Mouse (Mus musculus): ENCODE measurements around the gene Atg16l1. TPM values are rescaled to one million over a fixed set of nuclear protein-coding genes. Genes with fewer than 3 reads are reported as not detected.
"Not testable (repeated sequence)": the region's sequence is repeated elsewhere in the genome, so short reads cannot be mapped to it uniquely, and the experiment has no call there.

The Atg16l1 gene
- polyA plus RNA-seq, 1 experiment from 2014 or later, result 28.9 TPM

GRCm38 (mm10) chr1:87813155-87813554 is 57.5 kb downstream of the Atg16l1 start:
- Histone ChIP-seq H3K27ac (ENCODE audit: low read length) (no peak overlapping the region), H3K36me3 (ENCODE audit: control insufficient read depth, insufficient read depth, low read length) (no peaks in the 10 kb centered on the region), H3K4me3 (replicated peaks; ENCODE audit: low read length) (no peak overlapping the region), H3K27me3 (ENCODE audit: control insufficient read depth, insufficient read depth, low read length) (no peaks in the 10 kb centered on the region), H3K9ac (ENCODE audit: low read length) (no peak overlapping the region), H3K4me2 (ENCODE audit: low read depth, low read length) (no peak overlapping the region), H3K9me3 (replicated peaks; ENCODE audit: control insufficient read depth, low read length) (no peaks in the 10 kb centered on the region), H3K4me1 (ENCODE audit: control insufficient read depth, insufficient read depth, low read length) (no peaks in the 10 kb centered on the region)
- 76% methylated on average over 6 of the region's 6 CpGs for WGBS
- no peak for ATAC-seq (ENCODE audit: insufficient read depth, low FRiP score)

GRCm38 (mm10) chr1:87813681-87814080 is 58.0 kb downstream of the Atg16l1 start:
- ATAC-seq (ENCODE audit: insufficient read depth, low FRiP score), result no peak
- H3K4me3 ChIP-seq (replicated peaks; ENCODE audit: low read length), result no peak overlapping the region

GRCm38 (mm10) chr1:87824420-87824995 is 68.8 kb downstream of the Atg16l1 start:
- Histone ChIP-seq H3K4me2 (ENCODE audit: low read depth, low read length) (no peak overlapping the region), H3K27me3 (ENCODE audit: control insufficient read depth, insufficient read depth, low read length) (no peaks in the 10 kb centered on the region), H3K4me1 (ENCODE audit: control insufficient read depth, insufficient read depth, low read length) (peaks cover 5% of the 10 kb centered on the region; the same call in 1 of the 2 replicates), H3K27ac (ENCODE audit: low read length) (no peak overlapping the region), H3K4me3 (replicated peaks; ENCODE audit: low read length) (no peak overlapping the region), H3K9ac (ENCODE audit: low read length) (no peak overlapping the region), H3K9me3 (replicated peaks; ENCODE audit: control insufficient read depth, low read length) (no peaks in the 10 kb centered on the region), H3K36me3 (ENCODE audit: control insufficient read depth, insufficient read depth, low read length) (no peaks in the 10 kb centered on the region)
- no peak for ATAC-seq (ENCODE audit: insufficient read depth, low FRiP score)
- 90% methylated on average over 10 of the region's 10 CpGs for WGBS

More at GRCm38 (mm10) chr1:87813681-87814080, 58.0 kb downstream of the Atg16l1 start:
- no peaks in the 10 kb centered on the region for H3K9me3 ChIP-seq (replicated peaks; ENCODE audit: control insufficient read depth, low read length)
- WGBS, result 63% methylated on average over 7 of the region's 7 CpGs
- no peaks in the 10 kb centered on the region for H3K4me1 ChIP-seq (ENCODE audit: control insufficient read depth, insufficient read depth, low read length)
- no peak overlapping the region for H3K9ac ChIP-seq (ENCODE audit: low read length)
- H3K27me3 ChIP-seq (ENCODE audit: control insufficient read depth, insufficient read depth, low read length), result no peaks in the 10 kb centered on the region
- no peaks in the 10 kb centered on the region for H3K36me3 ChIP-seq (ENCODE audit: control insufficient read depth, insufficient read depth, low read length)
- no peak overlapping the region for H3K4me2 ChIP-seq (ENCODE audit: low read depth, low read length)
- H3K27ac ChIP-seq (ENCODE audit: low read length), result no peak overlapping the region

GRCm38 (mm10) chr1:87825281-87825680 is 69.6 kb downstream of the Atg16l1 start:
- H3K27ac ChIP-seq (ENCODE audit: low read length), result no peak overlapping the region
- no peaks in the 10 kb centered on the region for H3K9me3 ChIP-seq (replicated peaks; ENCODE audit: control insufficient read depth, low read length)
- H3K4me1 ChIP-seq (ENCODE audit: control insufficient read depth, insufficient read depth, low read length), result peaks cover 8% of the 10 kb centered on the region; the same call in 1 of the 2 replicates
- H3K4me2 ChIP-seq (ENCODE audit: low read depth, low read length), result no peak overlapping the region
- H3K27me3 ChIP-seq (ENCODE audit: control insufficient read depth, insufficient read depth, low read length), result no peaks in the 10 kb centered on the region
- ATAC-seq (ENCODE audit: insufficient read depth, low FRiP score), result no peak
- H3K9ac ChIP-seq (ENCODE audit: low read length), result no peak overlapping the region
- WGBS, result 84% methylated on average over 5 of the region's 5 CpGs
- no peak overlapping the region for H3K4me3 ChIP-seq (replicated peaks; ENCODE audit: low read length)
- no peaks in the 10 kb centered on the region for H3K36me3 ChIP-seq (ENCODE audit: control insufficient read depth, insufficient read depth, low read length)

- Histone ChIP-seq H3K27me3 (ENCODE audit: control insufficient read depth, insufficient read depth, low read length) (no peaks in the 10 kb centered on the region), H3K4me3 (replicated peaks; ENCODE audit: low read length) (no peak overlapping the region), H3K36me3 (ENCODE audit: control insufficient read depth, insufficient read depth, low read length) (no peaks in the 10 kb centered on the region), H3K9ac (ENCODE audit: low read length) (no peak overlapping the region), H3K27ac (ENCODE audit: low read length) (no peak overlapping the region), H3K9me3 (replicated peaks; ENCODE audit: control insufficient read depth, low read length) (no peaks in the 10 kb centered on the region), H3K4me2 (ENCODE audit: low read depth, low read length) (no peak overlapping the region), H3K4me1 (ENCODE audit: control insufficient read depth, insufficient read depth, low read length) (peaks cover 8% of the 10 kb centered on the region; the same call in 1 of the 2 replicates)
- 81% methylated on average over 6 of the region's 6 CpGs for WGBS
- ATAC-seq (ENCODE audit: insufficient read depth, low FRiP score), result no peak
Measured at GRCm38 (mm10) chr1:87825991-87826390, 70.3 kb downstream of the Atg16l1 start.

- no peak overlapping the region for H3K4me3 ChIP-seq (replicated peaks; ENCODE audit: low read length)
- H3K9me3 ChIP-seq (replicated peaks; ENCODE audit: control insufficient read depth, low read length), result no peaks in the 10 kb centered on the region
- H3K27me3 ChIP-seq (ENCODE audit: control insufficient read depth, insufficient read depth, low read length), result no peaks in the 10 kb centered on the region
- no peak for ATAC-seq (ENCODE audit: insufficient read depth, low FRiP score)
- 79% methylated on average over 2 of the region's 2 CpGs for WGBS
- H3K4me2 ChIP-seq (ENCODE audit: low read depth, low read length), result no peak overlapping the region
- peaks cover 8% of the 10 kb centered on the region; the same call in 1 of the 2 replicates for H3K4me1 ChIP-seq (ENCODE audit: control insufficient read depth, insufficient read depth, low read length)
- H3K9ac ChIP-seq (ENCODE audit: low read length), result no peak overlapping the region
- H3K36me3 ChIP-seq (ENCODE audit: control insufficient read depth, insufficient read depth, low read length), result no peaks in the 10 kb centered on the region
- H3K27ac ChIP-seq (ENCODE audit: low read length), result no peak overlapping the region
Measured at GRCm38 (mm10) chr1:87826474-87826873, 70.8 kb downstream of the Atg16l1 start.

GRCm38 (mm10) chr1:87827476-87827875 is 71.8 kb downstream of the Atg16l1 start:
- H3K27ac ChIP-seq (ENCODE audit: low read length); H3K4me3 ChIP-seq (replicated peaks; ENCODE audit: low read length): not testable (repeated sequence)
- 68% methylated on average over 1 of the region's 1 CpGs for WGBS

GRCm38 (mm10) chr1:87828185-87828584 is 72.5 kb downstream of the Atg16l1 start:
- H3K4me1 ChIP-seq (ENCODE audit: control insufficient read depth, insufficient read depth, low read length), result peaks cover 8% of the 10 kb centered on the region; the same call in 1 of the 2 replicates
- H3K36me3 ChIP-seq (ENCODE audit: control insufficient read depth, insufficient read depth, low read length), result no peaks in the 10 kb centered on the region
- no peak for ATAC-seq (ENCODE audit: insufficient read depth, low FRiP score)
- H3K4me3 ChIP-seq (replicated peaks; ENCODE audit: low read length), result no peak overlapping the region
- no peaks in the 10 kb centered on the region for H3K9me3 ChIP-seq (replicated peaks; ENCODE audit: control insufficient read depth, low read length)
- H3K27ac ChIP-seq (ENCODE audit: low read length), result no peak overlapping the region
- no peak overlapping the region for H3K9ac ChIP-seq (ENCODE audit: low read length)
- H3K27me3 ChIP-seq (ENCODE audit: control insufficient read depth, insufficient read depth, low read length), result no peaks in the 10 kb centered on the region
- H3K4me2 ChIP-seq (ENCODE audit: low read depth, low read length), result no peak overlapping the region
- WGBS, result 42% methylated on average over 9 of the region's 9 CpGs

More at GRCm38 (mm10) chr1:87827476-87827875, 71.8 kb downstream of the Atg16l1 start:
- H3K4me1 ChIP-seq (ENCODE audit: control insufficient read depth, insufficient read depth, low read length); H3K4me2 ChIP-seq (ENCODE audit: low read depth, low read length); H3K27me3 ChIP-seq (ENCODE audit: control insufficient read depth, insufficient read depth, low read length); H3K9ac ChIP-seq (ENCODE audit: low read length); H3K36me3 ChIP-seq (ENCODE audit: control insufficient read depth, insufficient read depth, low read length); H3K9me3 ChIP-seq (replicated peaks; ENCODE audit: control insufficient read depth, low read length); ATAC-seq (ENCODE audit: insufficient read depth, low FRiP score): not testable (repeated sequence)

GRCm38 (mm10) chr1:87828926-87829580 is 73.4 kb downstream of the Atg16l1 start:
- Histone ChIP-seq H3K9ac (ENCODE audit: low read length) (no peak overlapping the region), H3K27me3 (ENCODE audit: control insufficient read depth, insufficient read depth, low read length) (no peaks in the 10 kb centered on the region), H3K9me3 (replicated peaks; ENCODE audit: control insufficient read depth, low read length) (no peaks in the 10 kb centered on the region), H3K4me2 (ENCODE audit: low read depth, low read length) (no peak overlapping the region), H3K4me3 (replicated peaks; ENCODE audit: low read length) (no peak overlapping the region), H3K36me3 (ENCODE audit: control insufficient read depth, insufficient read depth, low read length) (no peaks in the 10 kb centered on the region), H3K4me1 (ENCODE audit: control insufficient read depth, insufficient read depth, low read length) (peaks cover 8% of the 10 kb centered on the region; the same call in 1 of the 2 replicates), H3K27ac (ENCODE audit: low read length) (peak overlapping the region; percentile 18; the same call in 1 of the 2 replicates)
- WGBS, result 31% methylated on average over 7 of the region's 7 CpGs
- no peak for ATAC-seq (ENCODE audit: insufficient read depth, low FRiP score)
